In the genomic region with DNA sequence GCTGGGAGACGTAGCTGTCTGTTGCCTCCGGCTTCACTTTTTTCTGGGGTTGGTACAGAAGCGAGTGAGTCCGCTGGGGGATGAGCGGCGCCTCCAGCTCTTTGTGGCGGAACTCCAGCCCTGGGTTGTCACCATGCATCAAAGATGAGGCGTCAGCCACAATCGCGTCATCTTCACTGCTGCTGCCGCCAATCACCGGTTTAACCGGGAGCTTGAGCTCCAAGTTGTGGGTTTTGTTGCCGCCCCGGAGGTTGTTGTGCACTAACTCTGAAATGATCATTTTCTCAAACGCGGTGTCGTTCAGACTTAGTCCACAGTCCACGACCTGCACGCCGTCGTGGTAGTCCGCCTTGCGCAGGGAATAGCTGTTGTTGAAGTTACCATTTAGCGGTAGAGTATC, we compare ENCODE assay signal across 24 mouse cellular contexts.
A peak's percentile ranks its signal among the peaks of the same experiment; 100 is the strongest.
DNase-seq lines count a peak whose midpoint lies in the region; ATAC-seq and TF ChIP-seq lines count a peak whose summit lies in the region.
"Had no signal": no experiment of that assay in that cellular context is flagged by ENCODE, and none has a peak within 500 bp of the region (broad histone marks: within the 10 kb centered on the region; RNA-seq: fewer than 3 reads in every experiment).

No protein-coding gene starts in this region.

- no peak overlapping the region for H3K4me2 ChIP-seq in forebrain, embryonic 12.5 days
- no peak overlapping the region for H3K4me2 ChIP-seq in forebrain, postnatal 0 days (ENCODE audit: low read depth)
- H3K4me2 ChIP-seq: embryonic facial prominence, embryonic 12.5 days had no signal

- H3K4me3 ChIP-seq in forebrain, embryonic 12.5 days (replicated peaks), result no peak overlapping the region
- H3K4me3 ChIP-seq in forebrain, postnatal 0 days (ENCODE audit: low read depth, low read length), result no peak overlapping the region
- peak overlapping the region; percentile 85 for H3K4me3 ChIP-seq in testis, adult 2 months (ENCODE audit: control insufficient read depth, low read depth, low read length)
- H3K4me3 ChIP-seq: embryonic facial prominence, embryonic 10.5 days; embryonic facial prominence, embryonic 12.5 days had no signal

- TF ChIP-seq POLR2A in testis, adult 2 months (IDR thresholded peaks at IDR 0.05; ENCODE audit: control insufficient read depth, low read depth, low read length), result no peak

- no peak overlapping the region for H3K9ac ChIP-seq in forebrain, embryonic 12.5 days
- H3K9ac ChIP-seq in forebrain, postnatal 0 days, result no peak overlapping the region
- H3K9ac ChIP-seq: embryonic facial prominence, embryonic 12.5 days had no signal

- TF ChIP-seq CTCF in forebrain, postnatal 0 days (IDR thresholded peaks at IDR 0.05; ENCODE audit: low read depth), result no peak
- no peak for TF ChIP-seq CTCF in testis, adult 2 months (IDR thresholded peaks at IDR 0.05; ENCODE audit: control insufficient read depth, insufficient read depth, insufficient replicate concordance, low read depth, low read length)

- H3K27me3 ChIP-seq in forebrain, embryonic 12.5 days, result no peaks in the 10 kb centered on the region
- H3K27me3 ChIP-seq in forebrain, postnatal 0 days (ENCODE audit: insufficient read depth, low read length), result no peaks in the 10 kb centered on the region
- no peaks in the 10 kb centered on the region for H3K27me3 ChIP-seq in testis, adult 2 months (ENCODE audit: control insufficient read depth, insufficient read depth, low read length)
- H3K27me3 ChIP-seq: CH12.LX; embryonic facial prominence, embryonic 12.5 days; Patski had no signal

- H3K36me3 ChIP-seq in forebrain, embryonic 12.5 days (replicated peaks), result peaks cover 65% of the 10 kb centered on the region
- peaks cover 41% of the 10 kb centered on the region for H3K36me3 ChIP-seq in forebrain, postnatal 0 days (ENCODE audit: insufficient read depth)
- H3K36me3 ChIP-seq in testis, adult 2 months (ENCODE audit: control insufficient read depth, insufficient read depth, low read length), result no peaks in the 10 kb centered on the region; the same call in 1 of the 2 replicates
- H3K36me3 ChIP-seq: G1E had no signal

- no peaks in the 10 kb centered on the region for H3K9me3 ChIP-seq in forebrain, embryonic 12.5 days
- no peaks in the 10 kb centered on the region for H3K9me3 ChIP-seq in forebrain, postnatal 0 days (ENCODE audit: low read length)
- H3K9me3 ChIP-seq: embryonic facial prominence, embryonic 10.5 days; embryonic facial prominence, embryonic 12.5 days had no signal

- no peak for DNase-seq in forebrain, postnatal 0 days
- DNase-seq in testis, postnatal 10 days (ENCODE audit: low spot score), result no peak
- DNase-seq in ES-CJ7 (ENCODE audit: low read depth, low spot score) (peak; percentile 27), ZHBTc4 (ENCODE audit: low read depth, low spot score) (peak; percentile 65)
- DNase-seq in urinary bladder, postnatal 25 days (ENCODE audit: low spot score), result no peak
- DNase-seq in spleen, postnatal 4 days (ENCODE audit: low spot score in 2 of 2), result no peak
- DNase-seq: adrenal gland, adult 2 months; adrenal gland, postnatal 10 days; adrenal gland, postnatal 25 days; B cell, adult 2 months; cerebellum, adult 11 months; cerebellum, adult 2 months; cerebellum, adult 9-10 months; cerebellum, postnatal 10 days; cerebellum, postnatal 25 days had no signal

- WGBS in forebrain, embryonic 12.5 days, result 96% methylated on average over 25 of the region's 25 CpGs
- 98% methylated on average over 25 of the region's 25 CpGs for WGBS in forebrain, postnatal 0 days

- no peak overlapping the region for H3K27ac ChIP-seq in forebrain, embryonic 12.5 days
- no peak overlapping the region for H3K27ac ChIP-seq in forebrain, postnatal 0 days (ENCODE audit: low read depth, low read length)
- no peak overlapping the region for H3K27ac ChIP-seq in testis, adult 2 months (ENCODE audit: control insufficient read depth, insufficient read depth, low read depth, low read length)
- H3K27ac ChIP-seq: embryonic facial prominence, embryonic 10.5 days; embryonic facial prominence, embryonic 12.5 days had no signal

- H3K4me1 ChIP-seq in forebrain, embryonic 12.5 days, result no peaks in the 10 kb centered on the region
- H3K4me1 ChIP-seq in forebrain, postnatal 0 days (ENCODE audit: insufficient read depth), result no peaks in the 10 kb centered on the region
- peaks cover 3% of the 10 kb centered on the region for H3K4me1 ChIP-seq in testis, adult 2 months (ENCODE audit: control insufficient read depth, insufficient read depth, low read length)
- H3K4me1 ChIP-seq: embryonic facial prominence, embryonic 10.5 days; embryonic facial prominence, embryonic 12.5 days had no signal

- ATAC-seq in forebrain, embryonic 12.5 days (ENCODE audit: low FRiP score), result 0 out of 2 replicates have a peak, but pooled peaks have one; percentile 31
- no peak for ATAC-seq in forebrain, postnatal 0 days
- ATAC-seq: CD4-positive, CD25-positive, alpha-beta regulatory T cell, adult 4 months; forebrain, embryonic 14.5 days; Patski had no signal

Comparison
In these comparisons a context has a peak if more than half of its experiments do, and no peak if none do; other contexts are left out.
1. DNase-seq: peak in ES-CJ7 (single experiment) and ZHBTc4 (single experiment); none in forebrain, postnatal 0 days (single experiment), testis, postnatal 10 days (single experiment), urinary bladder, postnatal 25 days (single experiment) and spleen, postnatal 4 days (0 of 2).